Mouse (Mus musculus) cortical plate, adult 2 months (tissue): ENCODE data around the gene Amotl1.

ENCODE experiments used
- CTCF ChIP-seq: fragments of 200-500 bp; IDR thresholded peaks from 2 replicates; pipeline ENCODE4 v1.5.1; 2011; ENCODE audit warnings: mild to moderate bottlenecking, control low read depth, low read length; ENCODE audit not compliant: insufficient read depth; ENCODE audit errors: extremely low read depth
- POLR2A ChIP-seq: fragments of 200-500 bp; IDR thresholded peaks from 2 replicates; pipeline ENCODE4 v1.6.1; 2011; ENCODE audit warnings: mild to moderate bottlenecking, low read length, control low read depth; ENCODE audit not compliant: insufficient read depth; ENCODE audit errors: extremely low read depth

GRCm38 (mm10) chr9:14662876-14663275, 18.0 kb upstream of the Amotl1 start:
- TF ChIP-seq CTCF, result no peak
- TF ChIP-seq POLR2A, result no peak
